Mouse (Mus musculus): ENCODE measurements around the gene Gp1bb. TPM values are rescaled to one million over a fixed set of nuclear protein-coding genes. Genes with fewer than 3 reads are reported as not detected.

The Gp1bb gene
- polyA plus RNA-seq, 1 experiment from 2014 or later = 1.6 TPM

DNA sequence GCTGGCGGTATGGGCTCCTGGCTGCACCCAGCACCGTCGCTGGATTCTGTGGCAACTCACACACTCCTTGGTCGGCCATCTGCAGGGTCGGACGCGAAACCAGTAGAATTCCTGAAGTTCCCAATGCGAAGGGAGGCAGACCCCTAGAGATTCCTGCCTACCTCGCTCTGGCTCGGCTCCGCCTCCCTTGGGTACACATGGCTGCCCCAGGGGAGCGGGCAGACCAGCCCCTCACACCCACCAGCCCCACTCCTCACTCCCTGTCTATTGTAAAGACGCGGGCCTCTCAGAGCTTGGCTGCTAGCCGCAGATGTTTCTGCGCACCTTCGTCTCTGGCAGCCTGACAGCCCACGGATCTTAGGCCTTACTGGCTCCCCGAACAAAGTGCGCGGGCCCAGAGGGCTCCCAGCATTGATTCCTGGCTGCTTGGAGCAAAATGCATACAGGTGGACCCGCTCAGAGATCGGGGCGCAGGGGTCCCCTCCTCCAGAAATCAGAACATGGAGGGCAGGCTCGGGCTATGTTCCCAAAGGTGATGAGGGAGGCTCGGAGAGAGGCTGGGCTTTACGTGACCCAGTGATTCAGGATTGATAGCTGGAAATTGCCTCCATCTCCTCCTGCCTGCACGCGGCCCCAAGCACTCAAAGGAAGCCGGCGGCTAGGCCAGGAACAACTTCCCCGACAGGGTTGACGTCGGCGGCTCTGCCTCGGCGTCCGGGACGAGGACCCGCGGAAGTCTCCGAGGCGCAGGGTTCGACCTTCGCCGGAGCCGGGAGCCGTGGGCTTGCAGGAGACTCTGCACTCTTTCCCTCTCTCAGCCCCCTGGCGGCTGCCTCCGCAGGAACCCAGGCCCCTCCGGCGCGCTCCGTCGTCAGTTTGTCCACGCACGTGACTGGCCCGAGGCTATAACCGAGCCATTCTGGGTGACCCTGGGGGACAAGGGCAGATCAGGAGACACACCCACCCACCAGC lies 30.9 kb downstream of the Gp1bb start:
- Histone ChIP-seq H3K9me3 (ENCODE audit: control insufficient read depth, low read length) (no peaks in the 10 kb centered on the region), H3K27ac (ENCODE audit: low read length) (no peak overlapping the region), H3K4me1 (ENCODE audit: control insufficient read depth, insufficient read depth, low read length) (peaks cover 32% of the 10 kb centered on the region), H3K9ac (ENCODE audit: low read depth, low read length) (peak overlapping the region; percentile 53; the same call in 1 of the 2 replicates), H3K4me3 (ENCODE audit: low read length) (peak overlapping the region; percentile 41), H3K4me2 (ENCODE audit: low read depth, low read length) (peak overlapping the region; percentile 70), H3K27me3 (replicated peaks; ENCODE audit: control insufficient read depth, insufficient read depth, low read length) (peaks cover 68% of the 10 kb centered on the region), H3K36me3 (ENCODE audit: control insufficient read depth, insufficient read depth, low read length) (no peaks in the 10 kb centered on the region)
- WGBS = 5% methylated on average over 59 of the region's 59 CpGs
- ATAC-seq = 0 out of 2 replicates have a peak, but pooled peaks have one; percentile 17

DNA sequence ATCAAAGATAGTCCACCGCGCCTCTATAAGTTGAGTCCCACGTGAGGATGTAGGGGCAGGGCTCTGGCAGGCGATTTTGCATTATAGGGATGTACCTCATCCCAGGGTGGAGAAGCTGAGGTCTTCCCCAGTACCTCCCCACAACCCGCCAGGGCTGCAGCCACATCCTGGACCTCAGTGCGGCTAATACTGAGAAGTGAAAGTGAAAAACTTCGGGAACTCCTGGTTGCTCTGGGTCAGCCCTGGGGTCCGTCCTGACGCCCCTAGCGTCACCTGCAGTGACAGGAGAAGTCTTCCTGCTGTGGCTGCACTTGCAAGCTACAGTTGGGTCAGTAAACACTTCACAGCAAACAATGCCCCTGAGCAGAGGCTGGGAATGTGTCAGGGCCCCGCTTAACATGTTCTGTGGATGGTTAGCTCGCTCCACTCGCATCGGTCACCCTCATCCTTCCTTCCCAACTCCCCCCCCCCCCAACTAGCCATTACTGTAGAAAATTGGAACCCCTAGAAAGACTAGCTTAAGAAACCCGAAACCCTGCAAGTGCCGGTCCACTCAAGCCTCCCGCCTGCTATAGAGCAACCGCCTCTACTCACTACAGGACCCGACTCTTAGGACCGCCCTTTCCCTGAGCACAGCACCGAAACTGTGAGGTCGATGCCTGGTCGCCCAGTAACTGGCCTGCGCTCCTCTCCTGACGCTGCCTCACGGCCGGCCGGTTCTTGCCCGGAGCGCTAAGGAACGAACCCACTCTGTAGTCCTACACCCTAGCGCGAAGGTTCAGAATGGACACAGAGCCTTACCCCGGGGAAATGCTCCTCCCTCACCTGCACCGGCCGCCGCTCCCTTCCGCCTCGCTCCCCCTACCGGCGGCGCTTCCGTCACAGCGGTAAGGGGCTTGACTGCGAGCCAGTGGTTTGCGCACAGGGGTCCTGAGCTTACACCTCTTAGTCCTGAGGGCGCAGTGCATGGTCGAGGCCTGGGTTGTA lies 32.1 kb downstream of the Gp1bb start, which contains the start of gene Tbx1:
TSS of gene Tbx1 (minus strand) at position 868 of the 987 bp plus-strand sequence.
- Histone ChIP-seq H3K4me3 (ENCODE audit: low read length) (peak within 1 kb of the TSS; percentile 51), H3K4me1 (ENCODE audit: control insufficient read depth, insufficient read depth, low read length) (peaks cover 36% of the 10 kb centered on the region), H3K27ac (ENCODE audit: low read length) (no peak within 1 kb of the TSS), H3K9ac (ENCODE audit: low read depth, low read length) (peak within 1 kb of the TSS; percentile 53; the same call in 1 of the 2 replicates), H3K9me3 (ENCODE audit: control insufficient read depth, low read length) (no peaks in the 10 kb centered on the region), H3K27me3 (replicated peaks; ENCODE audit: control insufficient read depth, insufficient read depth, low read length) (peaks cover 78% of the 10 kb centered on the region), H3K36me3 (ENCODE audit: control insufficient read depth, insufficient read depth, low read length) (no peaks in the 10 kb centered on the region), H3K4me2 (ENCODE audit: low read depth, low read length) (peak within 1 kb of the TSS; percentile 75)
- 3% methylated on average over 48 of the region's 48 CpGs for WGBS
- peak; percentile 36 for ATAC-seq

DNA sequence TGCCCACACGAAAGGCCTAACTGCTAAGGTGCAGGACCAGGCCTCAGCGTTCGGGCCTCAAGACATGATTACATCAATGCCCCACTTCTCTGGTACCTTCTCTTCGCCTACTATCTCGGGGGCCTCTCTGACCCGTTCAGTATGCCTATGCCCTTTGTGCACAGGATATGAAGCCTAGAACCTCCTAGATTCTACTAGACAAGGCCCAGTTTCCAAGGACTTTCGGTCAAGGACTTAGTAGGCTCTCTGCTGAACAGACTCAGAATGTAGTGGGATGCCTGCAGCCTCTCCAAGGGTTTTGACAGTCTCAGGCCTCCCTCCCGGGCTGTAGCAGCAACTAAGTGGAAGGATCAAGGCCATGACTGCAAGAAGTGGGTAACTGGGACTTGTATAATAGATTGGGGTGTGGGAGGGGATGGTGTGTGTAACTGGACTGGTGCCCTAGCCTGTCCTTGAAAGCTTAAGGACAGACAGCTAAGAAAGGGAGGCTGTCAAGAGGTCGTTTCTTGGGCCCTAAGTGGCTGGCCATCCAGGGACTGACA lies 33.1 kb downstream of the Gp1bb start:
- H3K4me1 ChIP-seq (ENCODE audit: control insufficient read depth, insufficient read depth, low read length) = peaks cover 36% of the 10 kb centered on the region
- WGBS = 42% methylated on average over 9 of the region's 9 CpGs

DNA sequence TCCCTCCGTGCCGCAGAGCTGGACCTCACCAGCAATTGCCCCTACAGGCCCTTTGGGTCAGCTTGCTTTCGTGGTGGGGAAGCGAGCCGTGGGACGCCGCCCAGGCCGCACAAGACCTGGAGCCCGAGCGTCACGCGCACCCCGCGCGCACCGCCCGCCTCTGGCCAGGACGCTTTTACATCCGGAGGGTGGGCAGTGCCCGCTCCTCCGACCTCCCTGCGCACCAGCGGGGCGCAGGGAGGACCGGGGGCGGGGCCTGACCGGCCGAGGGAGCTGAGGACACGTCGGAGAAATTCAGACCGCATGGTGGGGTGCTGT lies 33.5 kb downstream of the Gp1bb start:
- Histone ChIP-seq H3K4me3 (ENCODE audit: low read length) (peak overlapping the region; percentile 29; the same call in 1 of the 2 replicates), H3K4me1 (ENCODE audit: control insufficient read depth, insufficient read depth, low read length) (peaks cover 36% of the 10 kb centered on the region), H3K27me3 (replicated peaks; ENCODE audit: control insufficient read depth, insufficient read depth, low read length) (peaks cover 89% of the 10 kb centered on the region), H3K27ac (ENCODE audit: low read length) (no peak overlapping the region), H3K4me2 (ENCODE audit: low read depth, low read length) (no peak overlapping the region), H3K36me3 (ENCODE audit: control insufficient read depth, insufficient read depth, low read length) (no peaks in the 10 kb centered on the region), H3K9ac (ENCODE audit: low read depth, low read length) (no peak overlapping the region), H3K9me3 (ENCODE audit: control insufficient read depth, low read length) (no peaks in the 10 kb centered on the region)
- 9% methylated on average over 29 of the region's 31 CpGs for WGBS
- no peak for ATAC-seq

More for the DNA sequence above, 33.1 kb downstream of the Gp1bb start:
- H3K9ac ChIP-seq (ENCODE audit: low read depth, low read length) = no peak overlapping the region
- no peak overlapping the region for H3K27ac ChIP-seq (ENCODE audit: low read length)
- H3K27me3 ChIP-seq (replicated peaks; ENCODE audit: control insufficient read depth, insufficient read depth, low read length) = peaks cover 85% of the 10 kb centered on the region
- H3K9me3 ChIP-seq (ENCODE audit: control insufficient read depth, low read length) = no peaks in the 10 kb centered on the region
- H3K36me3 ChIP-seq (ENCODE audit: control insufficient read depth, insufficient read depth, low read length) = no peaks in the 10 kb centered on the region
- H3K4me3 ChIP-seq (ENCODE audit: low read length) = no peak overlapping the region
- ATAC-seq = no peak
- no peak overlapping the region for H3K4me2 ChIP-seq (ENCODE audit: low read depth, low read length)

DNA sequence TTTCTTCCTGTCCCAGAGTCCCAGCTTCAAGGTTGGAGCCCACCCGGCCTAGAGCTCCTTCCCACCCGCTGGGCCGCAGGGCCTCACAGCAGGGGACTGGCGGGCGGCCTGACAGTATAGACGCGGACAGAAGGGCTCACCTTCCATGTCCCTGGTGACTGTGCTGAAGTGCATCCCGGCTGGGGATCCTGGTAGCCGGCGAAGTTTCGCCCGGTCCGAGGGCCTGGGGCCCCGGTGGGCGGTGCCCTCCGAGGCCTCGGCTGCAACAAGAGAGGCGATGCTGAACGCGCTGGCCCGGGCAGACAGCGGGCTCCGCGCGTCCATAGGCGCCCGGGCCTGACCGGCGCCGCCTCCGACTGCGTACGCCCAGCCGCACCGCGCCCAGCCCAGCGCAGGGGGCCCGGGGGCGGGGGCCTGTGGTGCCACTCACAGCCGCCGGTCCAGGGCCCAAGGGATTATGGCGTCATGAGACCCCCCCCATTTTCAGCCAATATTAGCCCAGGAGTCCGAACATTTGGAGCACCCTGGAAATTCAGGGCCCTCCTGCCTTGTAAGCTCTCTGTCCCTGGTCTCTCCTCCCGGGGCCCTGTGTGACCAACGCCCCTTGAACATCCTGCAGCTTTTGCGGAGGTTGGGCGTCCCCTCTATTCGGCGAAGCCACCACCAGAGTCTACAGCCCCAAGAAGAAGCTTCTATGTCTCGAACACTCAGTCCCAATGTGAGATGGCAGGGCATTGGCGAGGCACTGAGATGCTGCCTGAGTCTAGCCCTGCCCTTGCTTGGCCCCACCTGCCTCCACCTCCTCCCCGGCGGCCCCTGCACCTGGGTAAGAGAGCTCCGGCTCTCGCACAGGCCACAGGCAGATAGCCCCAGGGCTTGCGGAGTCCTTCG lies 34.1 kb downstream of the Gp1bb start:
- Histone ChIP-seq H3K4me3 (ENCODE audit: low read length) (peak overlapping the region; percentile 29), H3K27me3 (replicated peaks; ENCODE audit: control insufficient read depth, insufficient read depth, low read length) (peaks cover 93% of the 10 kb centered on the region), H3K27ac (ENCODE audit: low read length) (no peak overlapping the region), H3K9me3 (ENCODE audit: control insufficient read depth, low read length) (no peaks in the 10 kb centered on the region), H3K36me3 (ENCODE audit: control insufficient read depth, insufficient read depth, low read length) (no peaks in the 10 kb centered on the region), H3K4me1 (ENCODE audit: control insufficient read depth, insufficient read depth, low read length) (peaks cover 36% of the 10 kb centered on the region), H3K4me2 (ENCODE audit: low read depth, low read length) (peak overlapping the region; percentile 22), H3K9ac (ENCODE audit: low read depth, low read length) (no peak overlapping the region)
- 2% methylated on average over 52 of the region's 57 CpGs for WGBS
- no peak for ATAC-seq

DNA sequence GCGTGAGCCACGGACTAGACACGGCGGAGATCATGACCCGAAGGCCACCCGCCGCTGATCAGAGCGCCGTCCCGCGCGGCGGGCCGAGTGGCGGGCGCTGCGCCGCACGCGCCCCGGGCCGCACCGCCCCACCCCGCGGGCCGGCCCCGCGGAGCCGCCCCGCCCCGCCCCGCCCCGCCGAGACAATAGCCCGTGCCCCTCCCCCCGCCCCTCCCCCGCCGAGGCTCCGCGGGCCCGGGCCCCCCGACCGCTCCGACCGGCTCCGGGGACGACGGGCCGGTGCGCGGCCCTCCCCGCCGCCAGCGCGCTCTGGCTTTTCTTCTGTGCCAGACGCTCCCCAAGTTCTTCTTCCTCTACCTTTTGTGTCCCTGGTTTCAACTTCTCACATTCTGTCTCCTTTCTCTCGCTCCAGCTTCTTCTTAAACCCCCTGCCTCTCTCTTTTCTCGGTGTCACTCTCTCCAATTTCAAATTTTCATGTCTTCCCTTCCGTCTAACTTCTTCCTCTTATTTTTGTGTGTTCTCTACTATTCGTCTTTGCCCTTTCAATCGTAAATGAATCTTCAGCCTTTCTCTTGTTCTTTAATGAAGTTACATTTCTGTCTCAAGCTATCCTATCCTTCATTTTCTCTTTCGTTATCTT lies 35.2 kb downstream of the Gp1bb start:
- no peak for ATAC-seq
- H3K4me2 ChIP-seq (ENCODE audit: low read depth, low read length) = peak overlapping the region; percentile 77
- peak overlapping the region; percentile 50 for H3K4me3 ChIP-seq (ENCODE audit: low read length)
- no peaks in the 10 kb centered on the region for H3K36me3 ChIP-seq (ENCODE audit: control insufficient read depth, insufficient read depth, low read length)
- H3K27me3 ChIP-seq (replicated peaks; ENCODE audit: control insufficient read depth, insufficient read depth, low read length) = peaks cover 96% of the 10 kb centered on the region
- no peaks in the 10 kb centered on the region for H3K9me3 ChIP-seq (ENCODE audit: control insufficient read depth, low read length)
- no peak overlapping the region for H3K9ac ChIP-seq (ENCODE audit: low read depth, low read length)
- no peak overlapping the region for H3K27ac ChIP-seq (ENCODE audit: low read length)
- WGBS = 4% methylated on average over 12 of the region's 62 CpGs
- peaks cover 43% of the 10 kb centered on the region for H3K4me1 ChIP-seq (ENCODE audit: control insufficient read depth, insufficient read depth, low read length)

DNA sequence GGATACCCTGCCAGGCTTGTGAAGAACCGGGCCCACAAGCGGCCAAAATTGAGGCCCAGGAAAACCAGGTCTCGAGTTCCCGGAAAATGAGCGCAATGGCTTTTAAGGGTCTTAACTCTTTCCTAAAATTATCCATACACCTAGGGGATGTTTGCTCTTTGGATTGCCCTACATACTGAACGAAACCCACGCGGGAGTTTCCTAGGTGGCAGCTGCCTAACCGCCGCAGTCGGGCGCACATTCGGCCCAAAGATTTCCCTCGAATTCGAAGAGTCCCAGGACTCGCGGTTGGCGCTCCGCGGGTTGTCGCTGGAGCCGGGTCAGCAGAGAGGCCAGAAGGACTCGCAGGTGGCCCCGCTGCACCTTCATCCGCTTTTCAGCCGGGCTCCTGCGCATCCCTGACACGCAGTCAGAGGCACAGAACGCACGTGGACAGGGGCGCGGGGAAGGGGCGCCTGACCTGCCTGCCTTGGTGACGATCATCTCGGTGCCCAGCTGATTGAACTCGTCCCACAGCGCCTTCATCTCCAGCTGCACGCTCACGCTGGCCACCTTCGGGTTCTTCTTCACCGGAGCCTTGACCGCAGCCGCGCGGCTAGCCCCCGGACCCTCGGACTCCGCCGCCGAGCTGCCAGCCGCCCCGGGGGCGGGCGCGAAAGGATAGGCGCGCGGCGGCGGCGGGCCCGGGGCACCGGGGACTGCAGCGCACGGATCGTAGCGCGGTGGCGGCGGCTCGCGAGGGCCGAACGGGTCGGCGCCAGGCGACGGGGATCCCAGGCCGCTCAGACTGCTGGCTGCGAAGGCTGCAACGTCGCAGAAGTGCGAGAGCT lies 35.9 kb downstream of the Gp1bb start:
- no peak for ATAC-seq
- Histone ChIP-seq H3K9ac (ENCODE audit: low read depth, low read length) (peak overlapping the region; percentile 49; the same call in 1 of the 2 replicates), H3K4me1 (ENCODE audit: control insufficient read depth, insufficient read depth, low read length) (peaks cover 44% of the 10 kb centered on the region), H3K27ac (ENCODE audit: low read length) (no peak overlapping the region), H3K36me3 (ENCODE audit: control insufficient read depth, insufficient read depth, low read length) (no peaks in the 10 kb centered on the region), H3K4me2 (ENCODE audit: low read depth, low read length) (peak overlapping the region; percentile 77), H3K27me3 (replicated peaks; ENCODE audit: control insufficient read depth, insufficient read depth, low read length) (peaks cover 97% of the 10 kb centered on the region), H3K4me3 (ENCODE audit: low read length) (peak overlapping the region; percentile 50), H3K9me3 (ENCODE audit: control insufficient read depth, low read length) (no peaks in the 10 kb centered on the region)
- WGBS = 4% methylated on average over 82 of the region's 83 CpGs

Measured in intestine, embryonic 16.5 days (tissue).